Mouse (Mus musculus): ENCODE data around the gene Thap8.

The Thap8 gene

DNA sequence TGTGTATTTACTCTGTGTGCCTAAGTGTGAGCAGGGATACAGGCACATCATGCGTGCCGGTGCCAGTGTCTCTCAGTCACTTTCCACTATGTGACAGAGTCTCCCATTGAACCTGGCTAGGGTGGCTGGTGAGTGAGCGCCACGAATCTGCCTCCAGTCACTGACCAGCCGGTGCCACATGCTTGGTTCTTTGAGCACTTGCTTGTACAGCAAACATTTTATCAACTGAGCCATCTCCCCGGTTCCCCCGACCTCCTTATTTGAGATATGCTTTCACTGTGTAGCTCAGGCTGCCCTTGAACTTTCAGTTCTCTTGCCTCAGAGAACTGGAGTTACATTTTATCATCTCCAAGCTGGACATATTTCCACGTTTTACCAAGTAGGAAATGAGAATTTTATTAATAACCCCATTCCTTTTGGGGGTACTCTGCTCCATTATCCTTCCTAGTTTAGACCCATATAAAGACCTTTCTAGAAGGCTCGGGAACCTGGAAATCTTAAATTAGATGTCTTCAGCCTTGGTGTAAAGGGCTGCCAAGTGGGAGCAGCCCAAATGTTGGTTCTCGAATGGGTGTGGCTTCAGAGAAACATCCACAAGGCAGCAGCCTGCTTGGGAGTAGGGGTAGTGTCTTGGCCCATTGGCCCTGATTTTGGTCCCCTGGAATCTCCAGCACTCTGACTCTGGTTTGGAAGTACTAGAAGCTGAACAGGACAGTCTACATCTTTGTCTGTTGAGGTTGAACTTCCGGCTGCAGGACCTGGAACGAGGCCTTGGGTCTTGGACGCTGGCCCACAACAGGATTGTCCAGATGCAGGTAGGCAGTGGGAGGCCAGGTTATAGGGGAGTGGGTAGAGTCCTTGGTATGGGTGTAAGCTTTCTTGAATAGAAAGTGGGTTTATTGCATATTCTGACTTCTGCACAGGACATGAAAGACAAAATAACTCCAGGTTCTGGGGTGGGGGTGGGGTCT, 36.0 kb downstream of the Thap8 start:
- no peak for DNase-seq (ENCODE audit: low read depth)

DNA sequence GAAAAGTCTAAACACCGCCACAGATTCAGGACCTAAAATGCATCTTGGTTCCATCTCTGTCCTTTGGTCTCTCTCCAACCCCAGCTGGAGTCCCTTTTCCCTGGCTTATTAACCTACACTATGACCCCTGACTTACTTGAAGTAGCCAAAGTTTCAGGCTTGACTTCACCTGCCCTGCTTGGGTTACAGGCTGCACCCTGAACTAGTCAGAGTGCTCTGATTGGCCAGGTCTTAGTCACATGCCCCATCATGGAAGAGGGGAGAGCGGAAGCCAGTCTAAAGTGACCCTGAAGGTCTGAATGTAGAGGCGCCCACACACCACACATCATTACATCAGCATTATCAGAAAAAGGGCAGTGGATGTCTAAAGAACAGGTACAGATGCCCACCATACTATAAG, 38.2 kb downstream of the Thap8 start:
- no peak for DNase-seq (ENCODE audit: low read depth)

DNA sequence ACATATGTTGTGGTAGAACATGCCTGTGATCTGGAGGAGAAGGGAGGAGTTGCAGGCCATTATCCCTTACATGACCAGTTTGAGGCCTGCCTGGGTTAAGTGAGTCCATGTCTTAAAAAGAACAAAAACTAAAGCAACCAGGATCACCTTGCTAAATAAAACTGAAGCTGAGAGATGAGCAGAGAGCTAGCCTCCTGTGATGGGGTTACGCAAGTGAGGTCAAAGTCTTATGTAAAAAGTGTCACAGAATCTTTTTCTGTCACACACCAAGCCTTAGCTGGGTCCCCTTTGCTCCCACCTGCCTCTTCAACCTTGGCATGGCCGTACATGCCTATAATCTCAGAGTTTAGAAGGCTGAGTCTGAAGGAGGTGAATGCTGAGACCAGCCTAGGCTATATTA, 41.1 kb downstream of the Thap8 start:
- no peak for DNase-seq (ENCODE audit: low read depth)

DNA sequence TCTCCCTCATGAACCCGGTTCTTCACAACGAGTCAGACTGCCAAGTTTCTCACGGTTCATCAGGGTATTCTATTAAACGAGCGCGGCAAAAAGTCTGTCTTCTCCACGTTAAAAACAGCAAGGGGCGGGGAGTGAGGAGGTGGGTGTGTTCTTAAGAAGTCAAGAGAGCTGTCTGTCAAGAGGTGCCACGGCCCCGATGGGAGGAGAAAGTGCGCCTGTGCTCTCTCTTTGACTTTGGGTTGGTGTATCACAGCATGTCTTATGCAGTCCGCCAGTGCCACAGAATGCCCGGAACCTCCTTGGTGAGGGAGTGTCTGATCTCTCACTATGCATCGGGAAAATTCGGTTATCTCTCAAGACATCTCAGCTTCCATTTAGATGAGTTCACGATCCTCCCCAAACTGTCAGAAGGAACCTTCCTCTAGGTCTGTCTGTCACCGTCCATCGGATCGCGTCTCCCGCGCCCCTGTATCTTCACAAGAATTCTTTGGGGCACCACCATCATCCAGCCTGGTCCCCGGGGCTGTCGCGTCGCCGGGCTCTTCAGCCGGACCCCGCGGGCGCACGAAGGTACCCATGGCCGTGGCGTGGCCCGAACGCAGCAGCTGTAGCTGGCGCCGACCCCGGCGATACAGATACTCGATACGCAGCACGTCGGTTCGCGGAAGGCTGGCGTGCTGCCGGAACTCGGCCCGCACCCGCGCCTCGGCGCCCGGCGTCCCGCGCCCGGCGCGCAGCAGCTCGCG, 41.8 kb downstream of the Thap8 start, which contains the start of gene E130208F15Rik:
E130208F15Rik (plus strand) TSS at position 202 of the 746 bp plus-strand sequence.
- DNase-seq (ENCODE audit: low read depth) = peak; percentile 87

DNA sequence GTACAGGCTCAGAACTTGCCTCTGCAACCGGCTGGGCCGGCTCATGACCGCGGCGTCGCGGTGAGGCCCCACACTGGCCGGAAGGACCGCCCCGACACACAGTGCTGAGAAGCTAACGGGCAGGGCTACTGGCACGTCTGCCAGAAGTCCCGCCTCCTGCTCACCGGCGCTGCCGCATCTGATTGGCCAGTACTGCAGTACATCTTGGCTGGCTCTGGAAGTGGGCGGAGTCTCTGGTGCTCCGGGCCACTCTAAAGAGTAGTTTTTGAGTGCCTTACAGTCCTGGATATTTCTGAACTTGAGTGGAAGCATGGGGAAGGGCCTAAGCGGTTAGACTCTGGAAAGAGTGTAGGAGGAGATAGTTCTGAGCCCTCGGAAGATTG, 42.4 kb downstream of the Thap8 start:
- DNase-seq (ENCODE audit: low read depth) = peak; percentile 98

DNA sequence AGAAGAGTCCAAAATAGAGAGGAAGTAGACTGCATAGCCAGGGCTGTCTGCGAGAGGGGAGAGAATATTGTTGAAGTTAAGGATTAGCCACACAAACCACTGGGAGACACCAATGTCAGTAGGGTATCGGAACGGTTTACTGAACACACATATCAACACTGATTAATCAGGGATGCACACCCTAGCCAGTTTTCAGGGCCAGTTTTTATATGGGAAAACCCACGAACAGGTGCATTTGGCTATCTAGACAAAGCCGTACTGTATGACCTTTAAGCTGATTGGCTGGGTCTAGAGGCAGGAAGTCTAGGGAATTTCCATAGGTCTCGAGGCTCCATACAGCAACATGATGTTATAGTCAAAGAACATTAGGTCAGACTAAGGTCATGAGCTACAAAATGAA, 43.0 kb downstream of the Thap8 start:
- no peak for DNase-seq (ENCODE audit: low read depth)

DNA sequence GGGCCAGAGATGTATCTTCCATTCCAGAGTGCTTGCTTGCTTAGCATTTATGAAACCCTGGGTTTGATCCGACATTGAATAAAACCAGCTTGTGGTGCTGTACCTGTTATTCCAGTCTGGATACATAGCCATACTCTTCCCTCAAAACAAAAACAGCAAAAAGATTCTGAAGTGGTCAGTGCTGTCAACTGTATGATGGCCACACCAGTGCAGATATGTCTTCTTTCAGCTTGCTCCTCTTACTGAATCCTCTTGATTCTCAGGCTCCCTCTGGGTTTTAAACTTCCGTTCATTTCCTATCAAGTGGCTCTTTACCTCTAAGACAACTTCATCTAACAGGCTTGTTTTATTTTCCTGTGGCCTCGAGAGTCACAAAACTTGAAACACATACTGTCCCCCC, 43.9 kb downstream of the Thap8 start, which contains the start of gene Sdhaf1:
Sdhaf1 (minus strand) TSS at position 101 of the 400 bp plus-strand sequence.
- DNase-seq (ENCODE audit: low read depth) = no peak

DNA sequence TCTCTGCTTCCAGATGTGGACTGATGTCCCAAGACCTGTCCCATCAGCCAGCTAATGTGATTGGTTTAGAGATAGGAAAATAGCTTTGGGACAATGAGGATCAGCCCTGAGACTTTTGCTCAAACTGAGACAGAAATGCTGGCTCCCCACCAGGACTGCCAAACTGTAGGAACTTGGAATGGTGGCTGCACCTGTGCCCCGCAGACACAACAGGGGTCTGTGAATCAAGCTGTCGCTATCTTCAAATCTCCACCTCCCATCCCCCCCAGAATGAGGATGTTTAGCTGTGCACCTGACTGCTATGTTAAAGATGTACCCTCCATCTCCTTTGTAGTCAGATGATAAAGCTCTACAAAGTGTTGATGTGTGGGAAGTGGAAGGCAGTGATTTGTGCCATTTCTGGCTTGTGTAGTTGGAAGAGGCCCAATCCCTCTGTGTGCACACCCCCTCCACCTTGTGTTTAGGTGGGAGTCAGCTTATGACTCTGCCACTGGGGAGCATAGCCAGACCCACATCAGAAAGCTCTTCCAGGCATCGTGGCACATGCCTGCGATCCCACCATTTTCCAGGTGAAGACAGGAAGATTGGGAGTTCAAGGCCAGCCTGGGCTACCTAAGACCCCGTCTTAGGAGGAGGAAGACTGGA, 44.5 kb downstream of the Thap8 start:
- no peak for DNase-seq (ENCODE audit: low read depth)

DNA sequence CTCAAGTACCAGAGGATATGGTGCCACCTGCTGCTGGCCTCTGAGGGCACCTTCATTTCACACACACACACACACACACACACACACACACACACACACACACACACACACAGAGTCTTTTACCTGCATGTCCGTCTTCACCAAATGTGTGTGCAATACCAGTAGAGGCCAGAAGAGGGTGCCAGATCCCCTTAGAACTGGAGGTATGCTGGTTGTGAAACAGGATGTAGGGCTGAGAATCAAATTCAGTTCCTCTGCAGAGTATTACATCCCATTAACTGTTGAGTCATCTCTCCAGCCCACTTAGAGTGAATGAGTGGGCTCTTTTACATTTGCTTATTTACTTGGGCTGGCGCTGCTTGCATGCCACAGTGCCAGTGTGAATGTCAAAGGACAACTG, 45.5 kb downstream of the Thap8 start:
- DNase-seq (ENCODE audit: low read depth) = peak; percentile 70

DNA sequence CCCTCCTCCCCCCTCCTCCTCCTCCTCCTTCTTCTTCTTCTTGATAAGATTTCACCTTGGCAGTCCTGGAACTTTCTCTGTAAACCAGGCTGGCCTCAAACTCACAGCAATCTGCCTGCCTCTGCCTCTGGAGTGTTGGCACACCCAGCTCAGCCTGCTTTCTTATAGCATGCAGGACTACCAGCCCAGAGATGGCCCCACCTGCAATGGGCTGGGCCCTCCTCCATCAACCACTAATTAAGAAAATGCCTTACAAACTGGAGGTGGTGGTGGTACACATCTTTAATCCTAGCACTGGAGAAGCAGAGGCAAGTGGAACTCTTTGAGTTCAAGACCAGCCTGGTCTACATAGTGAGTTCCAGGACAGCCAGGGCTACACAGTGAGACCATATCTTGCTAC, 46.5 kb downstream of the Thap8 start:
- no peak for DNase-seq (ENCODE audit: low read depth)

DNA sequence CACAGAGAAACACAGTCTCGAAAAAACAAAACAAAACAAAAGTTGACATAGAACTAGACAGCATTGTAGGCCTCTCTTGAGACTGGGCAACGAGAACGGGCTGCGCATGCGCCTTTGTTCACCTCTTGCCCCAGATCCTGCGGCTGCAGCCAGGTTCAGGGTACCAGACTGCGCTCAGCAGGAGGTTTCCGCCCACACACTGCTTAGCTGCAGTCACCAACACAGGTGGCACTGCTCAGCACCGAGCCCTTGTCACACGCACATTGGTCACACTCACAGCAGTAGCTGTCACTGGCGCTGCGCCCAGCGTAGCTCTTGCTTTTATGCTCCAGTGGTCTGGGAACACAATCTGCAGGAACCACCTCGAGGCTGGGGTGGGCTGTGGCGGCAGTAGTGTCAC, 47.2 kb downstream of the Thap8 start:
- DNase-seq (ENCODE audit: low read depth) = no peak

DNA sequence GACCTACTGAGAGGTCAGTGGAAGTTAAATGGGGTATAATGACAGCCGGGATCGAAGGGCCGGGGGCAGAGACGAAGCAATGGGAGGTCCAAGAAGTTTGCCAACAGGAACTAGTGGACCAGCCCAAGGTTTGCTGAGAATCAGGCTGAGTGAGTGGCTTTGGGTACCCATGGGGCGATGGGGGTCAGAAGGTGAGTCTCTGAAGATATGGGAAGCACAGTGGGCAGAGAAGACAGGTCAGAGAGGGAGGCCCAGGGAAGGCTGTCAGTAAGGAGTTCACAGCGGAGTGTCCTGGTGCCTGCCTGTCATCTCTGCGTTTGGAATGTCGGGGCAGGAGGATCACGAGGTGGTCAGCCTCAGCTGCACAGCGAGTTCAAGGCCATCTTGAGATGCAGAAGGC, 48.5 kb downstream of the Thap8 start:
- no peak for DNase-seq (ENCODE audit: low read depth)

DNA sequence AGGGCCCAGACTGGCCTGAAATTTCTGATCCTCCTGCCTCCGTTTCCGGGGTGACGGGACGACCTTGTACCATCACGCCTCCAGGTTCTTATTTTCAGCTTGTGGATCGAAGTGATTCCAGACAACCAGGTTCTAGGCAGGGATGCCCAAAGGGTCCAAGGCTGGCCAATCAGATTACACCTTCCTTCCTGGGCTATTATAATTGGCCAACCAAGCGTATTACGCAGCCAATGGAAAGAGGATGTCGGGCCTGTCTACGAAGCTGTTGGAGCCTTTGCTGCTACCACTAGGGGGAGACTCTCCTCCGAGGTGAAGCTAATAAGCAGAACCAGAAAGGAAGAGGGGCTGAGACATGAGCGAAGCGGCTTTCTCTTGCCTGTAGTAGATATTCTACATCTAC, 52.0 kb downstream of the Thap8 start:
- DNase-seq (ENCODE audit: low read depth) = peak; percentile 74

DNA sequence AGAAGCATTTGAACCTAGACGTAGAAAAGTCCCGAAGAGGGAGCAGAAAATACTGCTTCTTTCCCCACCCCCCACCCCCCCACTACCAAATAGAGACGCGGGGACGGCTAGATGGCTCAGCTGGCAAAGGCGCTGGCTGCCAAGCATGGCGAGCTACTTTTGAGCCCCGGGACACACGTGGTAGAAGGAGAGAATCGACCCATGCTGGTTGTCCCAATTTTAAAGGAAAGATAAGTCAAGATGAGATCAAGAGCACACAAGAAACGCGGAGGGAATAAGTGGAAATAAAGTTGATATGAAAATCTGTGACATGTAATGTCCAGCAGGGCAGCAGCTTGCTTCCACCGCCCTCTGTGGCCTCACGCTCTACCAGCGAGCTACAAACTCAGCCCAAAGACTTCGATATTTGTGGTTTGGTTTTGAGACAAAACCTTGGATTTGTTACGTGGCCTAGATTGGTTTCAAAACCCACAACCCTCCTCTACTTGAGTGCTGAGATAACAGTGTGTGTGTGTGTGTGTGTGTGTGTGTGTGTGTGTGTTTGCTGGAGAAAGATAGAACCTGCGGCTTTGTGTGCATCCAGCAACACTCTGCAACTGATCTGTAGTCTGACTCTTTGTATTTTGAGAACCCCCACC, 52.8 kb downstream of the Thap8 start:
- no peak for DNase-seq (ENCODE audit: low read depth)

DNA sequence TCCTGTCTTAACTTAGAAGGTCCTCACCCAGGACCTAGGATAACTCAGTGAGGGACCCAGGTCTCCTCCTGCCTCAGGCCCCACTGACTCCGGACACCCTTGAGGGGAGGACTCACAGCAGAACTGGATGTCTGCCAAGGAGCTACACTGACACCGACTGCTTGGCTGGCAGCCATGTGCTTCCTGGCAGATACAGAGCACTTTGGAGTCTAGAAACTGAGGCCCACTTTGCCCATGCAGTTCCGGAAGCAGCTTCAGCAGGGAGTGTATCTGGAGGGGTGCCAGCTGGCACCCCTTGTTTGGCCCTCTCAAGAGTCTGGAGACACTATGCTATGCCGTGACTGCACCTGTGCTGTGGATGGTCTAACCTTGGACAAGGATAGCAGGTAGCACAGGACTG, 53.5 kb downstream of the Thap8 start:
- DNase-seq (ENCODE audit: low read depth) = peak; percentile 70

DNA sequence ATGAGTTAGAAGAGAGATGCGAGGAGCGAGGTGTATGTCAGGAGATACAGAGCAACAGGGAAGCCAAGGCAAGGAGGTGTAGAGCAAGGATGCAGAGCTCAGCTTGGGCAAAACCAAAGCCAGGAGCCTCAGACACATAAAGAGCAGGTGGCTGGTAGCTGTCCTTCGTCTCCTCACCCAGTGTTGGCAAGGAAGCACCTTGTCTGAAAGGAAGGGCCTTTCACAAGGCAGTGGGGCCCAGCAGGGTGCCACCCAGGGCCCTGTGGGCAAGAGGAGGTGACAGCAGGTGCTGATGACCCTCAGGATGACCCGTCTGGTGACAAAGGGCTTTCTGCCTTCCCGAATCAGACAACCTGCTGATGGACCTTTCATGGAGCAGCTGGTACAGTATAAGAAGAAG, 54.7 kb downstream of the Thap8 start:
- no peak for DNase-seq (ENCODE audit: low read depth)

DNA sequence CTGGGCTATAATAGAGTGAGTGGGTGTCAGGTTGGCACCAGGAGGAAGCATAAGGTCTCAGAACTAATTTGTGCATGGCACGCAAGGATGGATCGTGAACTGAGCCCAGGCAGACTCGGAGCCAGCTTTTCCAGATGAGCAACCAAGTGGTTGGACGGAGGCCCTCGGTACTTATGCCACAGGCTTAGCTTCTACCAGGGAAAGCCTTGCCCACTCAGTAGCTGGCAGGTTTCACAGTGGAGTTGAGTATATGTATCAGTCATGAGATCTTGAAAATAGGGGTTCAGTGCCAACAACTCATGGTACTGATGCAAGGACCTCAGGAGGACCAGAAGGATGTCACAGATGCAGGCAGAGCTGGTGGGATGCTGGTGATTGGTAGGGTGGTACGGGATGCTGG, 55.8 kb downstream of the Thap8 start:
- DNase-seq (ENCODE audit: low read depth) = no peak

DNA sequence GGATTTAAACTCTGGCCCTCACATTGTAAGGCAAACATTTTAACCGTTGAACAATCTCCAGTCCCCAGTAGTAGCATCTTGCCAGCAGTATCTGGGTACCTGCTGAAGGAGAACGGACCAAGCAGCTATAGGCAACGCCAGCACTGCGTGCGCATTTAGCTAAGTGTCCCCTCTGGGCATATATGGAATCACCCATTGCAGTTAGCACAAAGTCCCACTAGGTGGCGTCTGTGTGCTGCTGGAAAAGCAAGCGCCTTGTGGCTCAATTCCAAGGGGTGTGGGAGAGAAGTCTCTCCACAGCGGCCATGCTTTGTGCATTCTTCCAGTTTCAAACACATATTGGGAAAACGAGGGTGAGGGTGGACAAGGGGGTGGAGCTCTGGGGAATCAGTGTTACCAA, 56.5 kb downstream of the Thap8 start:
- DNase-seq (ENCODE audit: low read depth) = peak; percentile 96

DNA sequence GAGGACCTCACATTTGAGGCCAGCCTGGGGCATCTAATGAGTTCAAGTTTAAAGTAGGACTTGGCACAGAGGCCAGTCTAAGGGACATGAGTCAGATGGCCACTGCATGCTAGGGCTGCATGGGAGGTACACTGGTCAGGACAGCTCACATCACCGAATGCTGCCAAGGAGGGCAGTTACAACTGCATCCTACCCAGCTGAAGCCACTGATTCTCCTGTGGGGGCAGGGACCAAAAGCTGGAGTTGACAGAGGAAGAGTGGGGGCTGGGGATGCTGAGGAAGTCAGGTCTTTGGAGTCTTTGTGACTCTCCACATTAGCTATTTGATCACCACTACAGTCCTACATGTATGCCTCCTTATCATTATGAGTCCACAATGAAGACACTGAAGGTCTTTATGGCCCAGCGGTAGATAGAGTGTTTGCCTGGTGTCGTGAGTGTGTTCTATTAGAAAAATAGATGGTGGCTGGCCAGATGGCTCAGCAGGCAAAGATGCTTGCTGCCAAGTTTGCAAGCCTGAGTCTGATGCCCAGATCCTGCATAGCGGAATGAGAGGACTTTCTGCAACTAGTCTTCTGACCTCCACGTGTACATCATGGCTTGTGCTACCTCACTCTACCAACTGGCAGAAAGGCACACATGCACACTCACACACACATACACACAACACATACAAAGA, 59.7 kb downstream of the Thap8 start:
- DNase-seq (ENCODE audit: low read depth) = no peak

Data from NIH3T3 (cell line).